Mouse (Mus musculus): ENCODE measurements at regions not wholly inside any gene's neighbourhood (a gene's known extent, or its start where the extent isn't known, plus 50 kb on each side); places are given as distances from the start of the nearest gene placed in this dataset.

DNA sequence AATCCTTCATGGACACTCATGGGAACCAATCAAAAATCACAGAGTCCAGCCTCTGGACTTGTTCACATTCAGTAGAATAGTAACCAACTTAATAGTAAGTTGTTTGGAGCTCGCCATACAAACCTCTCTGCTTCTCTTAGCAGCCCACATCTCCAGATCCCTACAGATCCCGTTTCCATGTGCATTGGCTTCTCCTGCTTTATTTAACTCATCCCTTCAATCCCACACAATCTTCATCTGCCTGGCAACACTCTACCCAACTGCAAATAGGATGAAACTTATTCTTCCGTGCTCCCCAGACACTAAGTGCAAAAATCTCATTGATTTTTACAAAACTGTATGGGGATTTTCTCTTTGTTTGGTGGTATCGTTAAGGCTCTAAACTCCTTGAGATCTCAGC, 206.2 kb upstream of the Tars start:
- no peaks in the 10 kb centered on the region for H3K9me3 ChIP-seq (replicated peaks; ENCODE audit: control insufficient read depth, low read length)
- no peak overlapping the region for H3K4me3 ChIP-seq (ENCODE audit: low read depth, low read length)
- no peaks in the 10 kb centered on the region for H3K27me3 ChIP-seq (ENCODE audit: control insufficient read depth, insufficient read depth, low read depth, low read length)
- no peaks in the 10 kb centered on the region for H3K4me1 ChIP-seq (ENCODE audit: control insufficient read depth, low read depth, low read length)
- ATAC-seq (ENCODE audit: low read depth): no peak
- no peak overlapping the region for H3K4me2 ChIP-seq (ENCODE audit: low read depth, low read length)
- H3K36me3 ChIP-seq (ENCODE audit: control insufficient read depth, insufficient read depth): no peaks in the 10 kb centered on the region
- H3K9ac ChIP-seq (ENCODE audit: low read depth, low read length): no peak overlapping the region
- WGBS (ENCODE audit: insufficient replicate concordance): 63% methylated on average over 4 of the region's 4 CpGs
- no peak overlapping the region for H3K27ac ChIP-seq (ENCODE audit: low read length)

DNA sequence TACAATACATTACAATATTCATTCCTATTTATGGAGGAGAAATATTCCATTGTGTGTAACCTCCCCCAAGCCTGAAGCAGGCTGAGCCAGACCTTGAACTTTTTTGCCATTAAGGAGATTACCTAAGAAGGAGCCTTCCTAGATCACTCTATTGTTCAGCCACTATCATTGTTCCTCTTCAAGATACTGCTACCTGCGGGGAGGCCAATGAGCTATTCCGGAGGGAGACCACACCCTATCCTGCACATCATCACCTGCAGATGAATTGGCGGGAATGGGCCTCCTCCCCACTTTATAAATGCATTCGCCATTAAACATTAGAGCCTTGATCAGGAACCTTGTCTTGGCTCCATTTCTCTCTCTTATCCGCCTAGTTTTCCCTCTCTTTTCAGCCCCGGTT, 197.6 kb upstream of the Tars start:
- H3K27me3 ChIP-seq (ENCODE audit: control insufficient read depth, insufficient read depth, low read depth, low read length): no peaks in the 10 kb centered on the region
- no peak for ATAC-seq (ENCODE audit: low read depth)
- no peaks in the 10 kb centered on the region for H3K4me1 ChIP-seq (ENCODE audit: control insufficient read depth, low read depth, low read length)
- no peak overlapping the region for H3K4me2 ChIP-seq (ENCODE audit: low read depth, low read length)
- H3K9me3 ChIP-seq (replicated peaks; ENCODE audit: control insufficient read depth, low read length): no peaks in the 10 kb centered on the region
- WGBS (ENCODE audit: insufficient replicate concordance): 64% methylated on average over 6 of the region's 6 CpGs
- no peak overlapping the region for H3K9ac ChIP-seq (ENCODE audit: low read depth, low read length)
- H3K27ac ChIP-seq (ENCODE audit: low read length): no peak overlapping the region
- no peaks in the 10 kb centered on the region for H3K36me3 ChIP-seq (ENCODE audit: control insufficient read depth, insufficient read depth)
- no peak overlapping the region for H3K4me3 ChIP-seq (ENCODE audit: low read depth, low read length)

DNA sequence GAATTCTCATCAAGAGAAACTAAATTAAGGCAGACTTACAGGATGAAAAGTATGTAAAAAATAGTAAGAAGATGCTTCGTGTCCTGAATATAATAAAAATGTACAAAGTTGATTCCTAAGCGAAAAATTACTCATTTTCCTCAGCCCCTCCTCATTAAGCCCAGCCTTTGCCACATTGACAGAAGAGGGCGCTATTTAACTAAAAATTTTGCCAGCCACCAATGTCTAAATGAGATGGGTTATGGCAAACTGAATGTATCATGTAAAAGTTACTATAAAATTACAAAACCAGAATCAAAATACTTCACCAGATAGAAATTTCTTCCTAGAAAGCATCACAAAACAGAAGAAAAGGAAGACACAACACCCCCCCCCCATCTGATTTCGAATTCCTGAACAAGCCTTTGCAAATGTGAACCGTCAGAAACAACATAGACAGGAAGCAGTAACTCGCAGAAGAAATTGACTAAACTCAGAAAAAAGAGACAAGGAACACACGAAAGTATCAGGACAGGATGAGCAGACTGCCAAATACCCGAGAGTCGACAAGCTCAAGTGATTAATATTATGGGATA, 191.2 kb upstream of the Tars start:
- Histone ChIP-seq H3K4me3 (ENCODE audit: low read depth, low read length) (no peak overlapping the region), H3K27me3 (ENCODE audit: control insufficient read depth, insufficient read depth, low read depth, low read length) (no peaks in the 10 kb centered on the region), H3K27ac (ENCODE audit: low read length) (no peak overlapping the region), H3K9me3 (replicated peaks; ENCODE audit: control insufficient read depth, low read length) (no peaks in the 10 kb centered on the region), H3K4me1 (ENCODE audit: control insufficient read depth, low read depth, low read length) (no peaks in the 10 kb centered on the region), H3K4me2 (ENCODE audit: low read depth, low read length) (no peak overlapping the region), H3K36me3 (ENCODE audit: control insufficient read depth, insufficient read depth) (no peaks in the 10 kb centered on the region), H3K9ac (ENCODE audit: low read depth, low read length) (no peak overlapping the region)
- no peak for ATAC-seq (ENCODE audit: low read depth)
- 22% methylated on average over 9 of the region's 9 CpGs for WGBS (ENCODE audit: insufficient replicate concordance)

DNA sequence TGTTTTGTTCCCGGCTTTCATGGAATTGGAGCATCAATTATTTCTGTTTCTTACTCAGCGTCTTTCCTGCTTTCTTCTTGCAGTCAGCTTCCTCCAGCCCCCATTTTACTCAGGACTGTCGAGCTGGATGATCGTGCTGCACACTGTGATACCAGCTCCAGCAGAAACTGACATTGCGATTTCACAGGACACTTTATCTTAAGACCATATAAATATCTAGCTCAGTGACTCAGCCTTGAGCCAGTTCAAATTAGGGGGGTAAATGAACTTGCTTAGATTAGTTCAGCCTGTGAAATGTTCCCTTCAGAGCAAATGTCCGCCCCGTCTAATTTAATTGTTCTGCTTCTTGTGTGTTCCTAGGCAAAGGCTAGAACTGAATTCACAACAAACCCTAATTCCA, 190.3 kb upstream of the Tars start:
- H3K36me3 ChIP-seq (ENCODE audit: control insufficient read depth, insufficient read depth): no peaks in the 10 kb centered on the region
- no peak overlapping the region for H3K9ac ChIP-seq (ENCODE audit: low read depth, low read length)
- H3K4me1 ChIP-seq (ENCODE audit: control insufficient read depth, low read depth, low read length): no peaks in the 10 kb centered on the region
- no peaks in the 10 kb centered on the region for H3K27me3 ChIP-seq (ENCODE audit: control insufficient read depth, insufficient read depth, low read depth, low read length)
- 51% methylated on average over 7 of the region's 7 CpGs for WGBS (ENCODE audit: insufficient replicate concordance)
- H3K4me3 ChIP-seq (ENCODE audit: low read depth, low read length): no peak overlapping the region
- ATAC-seq (ENCODE audit: low read depth): no peak
- H3K27ac ChIP-seq (ENCODE audit: low read length): no peak overlapping the region
- no peaks in the 10 kb centered on the region for H3K9me3 ChIP-seq (replicated peaks; ENCODE audit: control insufficient read depth, low read length)
- H3K4me2 ChIP-seq (ENCODE audit: low read depth, low read length): no peak overlapping the region

DNA sequence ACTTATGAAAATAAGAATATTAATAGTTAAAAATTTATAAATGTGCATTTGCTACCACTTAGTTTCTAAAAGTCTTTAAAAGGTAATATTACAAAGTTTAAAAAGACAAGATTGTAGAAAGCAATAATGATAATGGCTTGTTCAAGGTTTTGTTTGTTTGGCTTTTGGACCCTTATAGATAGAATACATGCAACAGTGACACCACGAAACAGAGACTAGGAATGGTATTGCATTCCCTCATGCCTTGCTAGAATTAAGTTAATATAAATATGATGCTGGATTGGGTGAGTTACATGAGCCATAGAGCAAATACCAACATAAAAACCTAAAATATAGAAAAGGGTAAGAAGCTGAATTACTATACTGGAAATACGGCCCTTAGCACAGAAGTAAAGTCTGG, 186.9 kb upstream of the Tars start:
- no peak for ATAC-seq (ENCODE audit: low read depth)
- Histone ChIP-seq H3K36me3 (ENCODE audit: control insufficient read depth, insufficient read depth) (no peaks in the 10 kb centered on the region), H3K27me3 (ENCODE audit: control insufficient read depth, insufficient read depth, low read depth, low read length) (no peaks in the 10 kb centered on the region), H3K27ac (ENCODE audit: low read length) (no peak overlapping the region), H3K9me3 (replicated peaks; ENCODE audit: control insufficient read depth, low read length) (no peaks in the 10 kb centered on the region), H3K4me2 (ENCODE audit: low read depth, low read length) (no peak overlapping the region), H3K4me3 (ENCODE audit: low read depth, low read length) (no peak overlapping the region), H3K9ac (ENCODE audit: low read depth, low read length) (no peak overlapping the region), H3K4me1 (ENCODE audit: control insufficient read depth, low read depth, low read length) (no peaks in the 10 kb centered on the region)
- 57% methylated on average over 2 of the region's 2 CpGs for WGBS (ENCODE audit: insufficient replicate concordance)

DNA sequence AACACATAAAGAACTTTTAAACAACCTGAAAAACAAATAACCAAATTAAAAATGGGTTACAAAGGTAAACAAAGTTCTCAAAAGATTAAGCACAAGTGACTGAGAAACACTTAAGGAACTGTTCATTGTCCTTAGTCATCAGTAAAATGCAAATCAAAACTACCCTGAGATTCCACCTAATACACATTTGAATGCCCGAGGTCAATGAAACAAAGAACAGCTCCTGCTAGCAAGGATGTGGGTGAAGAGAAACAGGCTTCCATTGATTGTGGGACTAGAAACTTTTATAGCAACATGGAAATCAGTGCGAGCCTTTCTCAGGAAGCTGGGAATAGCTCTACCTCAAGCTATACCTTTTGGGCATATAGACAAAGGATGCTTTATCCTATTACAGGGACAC, 184.7 kb upstream of the Tars start:
- H3K9me3 ChIP-seq (replicated peaks; ENCODE audit: control insufficient read depth, low read length): no peaks in the 10 kb centered on the region
- 48% methylated on average over 2 of the region's 2 CpGs for WGBS (ENCODE audit: insufficient replicate concordance)
- no peak for ATAC-seq (ENCODE audit: low read depth)

DNA sequence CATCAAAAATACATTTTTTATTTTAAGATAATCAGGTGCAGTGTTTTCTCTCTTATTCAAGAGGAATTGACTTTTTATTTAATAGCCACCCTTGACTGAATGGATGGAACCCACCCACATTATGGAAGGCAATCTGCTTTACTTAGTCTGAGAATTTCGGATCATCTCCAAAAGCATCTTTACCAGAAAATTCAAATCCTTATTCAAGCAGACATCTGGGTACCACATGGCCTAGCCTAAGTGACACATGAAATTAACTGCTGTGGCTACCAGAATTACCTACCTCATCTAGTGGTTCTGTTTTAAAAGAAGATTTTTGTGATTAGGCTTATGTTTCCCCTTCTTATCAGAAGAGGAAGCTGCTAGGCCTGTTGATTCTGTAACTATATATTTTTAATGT, 178.9 kb upstream of the Tars start:
- H3K4me1 ChIP-seq (ENCODE audit: control insufficient read depth, low read depth, low read length): no peaks in the 10 kb centered on the region
- no peak overlapping the region for H3K4me2 ChIP-seq (ENCODE audit: low read depth, low read length)
- H3K27ac ChIP-seq (ENCODE audit: low read length): no peak overlapping the region
- no peak overlapping the region for H3K9ac ChIP-seq (ENCODE audit: low read depth, low read length)
- 57% methylated on average over 1 of the region's 1 CpGs for WGBS (ENCODE audit: insufficient replicate concordance)
- H3K27me3 ChIP-seq (ENCODE audit: control insufficient read depth, insufficient read depth, low read depth, low read length): no peaks in the 10 kb centered on the region
- H3K9me3 ChIP-seq (replicated peaks; ENCODE audit: control insufficient read depth, low read length): no peaks in the 10 kb centered on the region
- H3K36me3 ChIP-seq (ENCODE audit: control insufficient read depth, insufficient read depth): no peaks in the 10 kb centered on the region
- no peak for ATAC-seq (ENCODE audit: low read depth)
- H3K4me3 ChIP-seq (ENCODE audit: low read depth, low read length): no peak overlapping the region

More for the DNA sequence above, 184.7 kb upstream of the Tars start:
- Histone ChIP-seq H3K27me3 (ENCODE audit: control insufficient read depth, insufficient read depth, low read depth, low read length) (no peaks in the 10 kb centered on the region), H3K4me2 (ENCODE audit: low read depth, low read length) (no peak overlapping the region), H3K4me1 (ENCODE audit: control insufficient read depth, low read depth, low read length) (no peaks in the 10 kb centered on the region), H3K27ac (ENCODE audit: low read length) (no peak overlapping the region), H3K36me3 (ENCODE audit: control insufficient read depth, insufficient read depth) (no peaks in the 10 kb centered on the region), H3K9ac (ENCODE audit: low read depth, low read length) (no peak overlapping the region), H3K4me3 (ENCODE audit: low read depth, low read length) (no peak overlapping the region)

DNA sequence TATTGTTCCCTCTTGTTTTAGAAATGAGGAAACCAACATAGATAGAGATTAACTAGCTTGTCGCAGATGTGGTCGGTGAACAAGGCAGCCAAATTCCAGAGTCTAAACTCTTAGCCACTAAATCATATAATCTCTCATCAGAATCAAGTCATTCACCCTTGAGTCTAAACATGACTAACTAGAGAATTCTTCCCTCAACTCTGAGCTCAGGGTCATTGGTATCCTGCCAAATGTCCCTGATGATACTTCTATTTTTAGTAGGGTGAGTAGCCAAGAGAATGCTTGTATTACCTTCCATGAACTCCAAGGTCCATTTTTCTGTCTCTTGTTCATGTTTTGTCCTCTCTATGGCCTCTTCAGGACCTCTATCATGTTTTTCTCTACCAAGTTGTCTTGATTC, 174.9 kb upstream of the Tars start:
- no peaks in the 10 kb centered on the region for H3K9me3 ChIP-seq (replicated peaks; ENCODE audit: control insufficient read depth, low read length)
- no peaks in the 10 kb centered on the region for H3K36me3 ChIP-seq (ENCODE audit: control insufficient read depth, insufficient read depth)
- H3K4me2 ChIP-seq (ENCODE audit: low read depth, low read length): no peak overlapping the region
- H3K4me1 ChIP-seq (ENCODE audit: control insufficient read depth, low read depth, low read length): no peaks in the 10 kb centered on the region
- H3K27ac ChIP-seq (ENCODE audit: low read length): no peak overlapping the region
- H3K27me3 ChIP-seq (ENCODE audit: control insufficient read depth, insufficient read depth, low read depth, low read length): no peaks in the 10 kb centered on the region
- H3K4me3 ChIP-seq (ENCODE audit: low read depth, low read length): no peak overlapping the region
- no peak overlapping the region for H3K9ac ChIP-seq (ENCODE audit: low read depth, low read length)
- WGBS (ENCODE audit: insufficient replicate concordance): 52% methylated on average over 2 of the region's 2 CpGs
- no peak for ATAC-seq (ENCODE audit: low read depth)

DNA sequence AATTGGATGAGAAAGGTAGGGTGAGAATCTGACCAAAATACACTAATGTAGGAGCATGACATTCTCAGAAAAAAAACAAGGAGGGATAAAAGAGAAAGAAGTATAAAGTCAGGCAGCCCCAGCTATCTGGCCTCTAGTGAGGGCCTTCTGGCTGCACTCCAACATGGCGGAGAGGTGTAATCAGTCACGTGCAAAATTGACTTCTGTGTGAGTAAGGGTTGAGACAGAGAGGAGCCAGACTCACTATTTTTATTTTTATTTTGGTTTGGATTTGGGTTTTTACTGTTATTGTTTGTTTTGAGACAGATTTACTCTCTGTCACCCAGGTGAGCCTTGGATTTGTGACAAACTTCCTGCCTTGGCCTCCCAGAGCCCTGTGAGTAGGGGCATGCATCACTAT, 174.0 kb upstream of the Tars start:
- no peak for ATAC-seq (ENCODE audit: low read depth)
- no peaks in the 10 kb centered on the region for H3K4me1 ChIP-seq (ENCODE audit: control insufficient read depth, low read depth, low read length)
- H3K9me3 ChIP-seq (replicated peaks; ENCODE audit: control insufficient read depth, low read length): no peaks in the 10 kb centered on the region
- no peak overlapping the region for H3K9ac ChIP-seq (ENCODE audit: low read depth, low read length)
- H3K4me2 ChIP-seq (ENCODE audit: low read depth, low read length): no peak overlapping the region
- H3K4me3 ChIP-seq (ENCODE audit: low read depth, low read length): no peak overlapping the region
- WGBS (ENCODE audit: insufficient replicate concordance): 65% methylated on average over 2 of the region's 2 CpGs
- no peaks in the 10 kb centered on the region for H3K27me3 ChIP-seq (ENCODE audit: control insufficient read depth, insufficient read depth, low read depth, low read length)
- H3K27ac ChIP-seq (ENCODE audit: low read length): no peak overlapping the region
- no peaks in the 10 kb centered on the region for H3K36me3 ChIP-seq (ENCODE audit: control insufficient read depth, insufficient read depth)
